Mouse (Mus musculus): Measurements from ENCODE around the gene Olfr902. TPM values are rescaled to one million over a fixed set of nuclear protein-coding genes. Genes with fewer than 3 reads are reported as not detected.

Gene Olfr902
- polyA plus RNA-seq, 1 experiment from 2014 or later = not detected

DNA sequence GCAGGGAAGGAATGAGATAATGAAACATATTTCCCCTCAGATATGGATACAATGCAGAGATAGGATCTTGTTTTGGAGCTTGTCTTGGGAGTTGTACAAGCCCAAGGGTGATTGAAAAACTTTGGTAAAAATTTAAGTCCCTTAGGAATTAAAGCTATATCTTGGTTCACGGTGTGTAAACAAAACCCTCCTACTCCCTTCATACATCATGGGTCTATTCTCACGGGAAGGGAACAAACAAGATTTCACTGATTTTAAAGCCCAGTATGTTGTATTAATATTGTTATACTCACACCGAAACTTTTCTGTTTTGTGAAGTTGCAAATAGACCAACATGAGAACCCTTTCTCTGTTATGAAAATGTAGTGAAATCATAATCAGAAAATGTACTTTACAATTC lies 39.3 kb downstream of the Olfr902 start, which contains the start of gene Olfr906:
Gene Olfr906 (plus strand): TSS at position 301 of the 400 bp plus-strand sequence.
- DNase-seq (ENCODE audit: low spot score) = no peak
- H3K4me2 ChIP-seq (ENCODE audit: low read length) = no peak within 1 kb of the TSS
- no peak within 1 kb of the TSS for H3K9ac ChIP-seq (ENCODE audit: low read length)
- no peak within 1 kb of the TSS for H3K4me3 ChIP-seq (ENCODE audit: low read depth, low read length)
- WGBS = 76% methylated on average over 3 of the region's 3 CpGs
- no peaks in the 10 kb centered on the region for H3K36me3 ChIP-seq (ENCODE audit: control insufficient read depth, insufficient read depth, low read length)
- ATAC-seq (replicated peaks; ENCODE audit: low FRiP score, low TSS enrichment, low read depth) = no peak
- H3K4me1 ChIP-seq (replicated peaks; ENCODE audit: control insufficient read depth, insufficient read depth, low read length) = no peaks in the 10 kb centered on the region
- no peak within 1 kb of the TSS for H3K27ac ChIP-seq (ENCODE audit: low read depth)
- no peaks in the 10 kb centered on the region for H3K27me3 ChIP-seq (replicated peaks; ENCODE audit: control insufficient read depth, insufficient read depth, low read length)
- no peaks in the 10 kb centered on the region for H3K9me3 ChIP-seq (ENCODE audit: control insufficient read depth, low read length)

DNA sequence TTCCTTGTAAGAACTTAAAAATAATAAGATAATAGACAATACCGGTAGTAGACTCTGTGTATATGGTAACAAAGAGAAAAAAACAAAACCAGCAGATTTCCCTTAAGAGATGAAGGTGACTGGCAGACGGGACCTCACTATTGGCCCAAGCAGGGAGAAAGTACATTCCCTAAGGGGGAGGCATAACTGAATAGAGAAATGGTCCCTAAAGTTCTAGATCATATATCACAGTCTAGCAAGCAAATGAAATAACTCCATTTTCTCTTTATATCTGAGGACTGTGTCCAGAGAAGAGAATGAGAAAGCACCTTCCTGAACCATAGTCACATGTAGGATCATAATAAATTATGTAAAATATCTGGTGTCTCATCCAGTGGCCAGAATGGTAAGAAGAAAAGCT lies 48.0 kb downstream of the Olfr902 start, which contains the start of gene Olfr907:
Gene Olfr907 (plus strand): TSS at position 301 of the 400 bp plus-strand sequence.
- no peak for DNase-seq (ENCODE audit: low spot score)
- Histone ChIP-seq H3K9me3 (ENCODE audit: control insufficient read depth, low read length) (no peaks in the 10 kb centered on the region), H3K4me2 (ENCODE audit: low read length) (no peak within 1 kb of the TSS), H3K36me3 (ENCODE audit: control insufficient read depth, insufficient read depth, low read length) (no peaks in the 10 kb centered on the region), H3K9ac (ENCODE audit: low read length) (no peak within 1 kb of the TSS), H3K27me3 (replicated peaks; ENCODE audit: control insufficient read depth, insufficient read depth, low read length) (no peaks in the 10 kb centered on the region), H3K4me1 (replicated peaks; ENCODE audit: control insufficient read depth, insufficient read depth, low read length) (no peaks in the 10 kb centered on the region), H3K4me3 (ENCODE audit: low read depth, low read length) (no peak within 1 kb of the TSS), H3K27ac (ENCODE audit: low read depth) (no peak within 1 kb of the TSS)
- no peak for ATAC-seq (replicated peaks; ENCODE audit: low FRiP score, low TSS enrichment, low read depth)
- WGBS = 86% methylated on average over 2 of the region's 2 CpGs

Other genes starting within 250 kb of the Olfr902 start
- gene Olfr893, start 239.3 kb upstream of the Olfr902 start, polyA plus RNA-seq (2014; fragmentation: Nextera tagmentation; extraction: Ambion mirVana) = not detected in 2 replicates
- not detected in 2 replicates for gene Olfr894, start 229.6 kb upstream of the Olfr902 start, polyA plus RNA-seq (2014; fragmentation: Nextera tagmentation; extraction: Ambion mirVana)
- not detected in 2 replicates for gene Olfr143, start 194.9 kb upstream of the Olfr902 start, polyA plus RNA-seq (2014; fragmentation: Nextera tagmentation; extraction: Ambion mirVana)
- gene Olfr895, start 179.8 kb upstream of the Olfr902 start, polyA plus RNA-seq (2014; fragmentation: Nextera tagmentation; extraction: Ambion mirVana) = not detected in 2 replicates
- not detected in 2 replicates for gene Olfr896-ps1, start 156.5 kb upstream of the Olfr902 start, polyA plus RNA-seq (2014; fragmentation: Nextera tagmentation; extraction: Ambion mirVana)
- gene Olfr25, start 118.6 kb upstream of the Olfr902 start, polyA plus RNA-seq (2014; fragmentation: Nextera tagmentation; extraction: Ambion mirVana) = not detected in 2 replicates
- gene Olfr898, start 99.2 kb upstream of the Olfr902 start, polyA plus RNA-seq (2014; fragmentation: Nextera tagmentation; extraction: Ambion mirVana) = not detected in 2 replicates
- not detected in 2 replicates for gene Olfr250, start 80.8 kb upstream of the Olfr902 start, polyA plus RNA-seq (2014; fragmentation: Nextera tagmentation; extraction: Ambion mirVana)
- not detected in 2 replicates for gene Olfr251, start 70.6 kb upstream of the Olfr902 start, polyA plus RNA-seq (2014; fragmentation: Nextera tagmentation; extraction: Ambion mirVana)
- not detected in 2 replicates for gene Olfr147, start 46.0 kb upstream of the Olfr902 start, polyA plus RNA-seq (2014; fragmentation: Nextera tagmentation; extraction: Ambion mirVana)
- gene Olfr901, start 18.2 kb upstream of the Olfr902 start, polyA plus RNA-seq (2014; fragmentation: Nextera tagmentation; extraction: Ambion mirVana) = not detected in 2 replicates
- gene Olfr904, start 15.5 kb downstream of the Olfr902 start, polyA plus RNA-seq (2014; fragmentation: Nextera tagmentation; extraction: Ambion mirVana) = not detected in 2 replicates
- gene Olfr905, start 23.5 kb downstream of the Olfr902 start, polyA plus RNA-seq (2014; fragmentation: Nextera tagmentation; extraction: Ambion mirVana) = not detected in 2 replicates
- not detected in 2 replicates for gene Olfr906, start 39.4 kb downstream of the Olfr902 start, polyA plus RNA-seq (2014; fragmentation: Nextera tagmentation; extraction: Ambion mirVana)
- gene Olfr907, start 48.1 kb downstream of the Olfr902 start, polyA plus RNA-seq (2014; fragmentation: Nextera tagmentation; extraction: Ambion mirVana) = not detected in 2 replicates
- gene Olfr911-ps1, start 73.9 kb downstream of the Olfr902 start, polyA plus RNA-seq (2014; fragmentation: Nextera tagmentation; extraction: Ambion mirVana) = not detected in 2 replicates
- not detected in 2 replicates for gene Olfr910, start 90.2 kb downstream of the Olfr902 start, polyA plus RNA-seq (2014; fragmentation: Nextera tagmentation; extraction: Ambion mirVana)
- not detected in 2 replicates for gene Olfr912, start 132.5 kb downstream of the Olfr902 start, polyA plus RNA-seq (2014; fragmentation: Nextera tagmentation; extraction: Ambion mirVana)
- not detected in 2 replicates for gene Olfr913, start 145.1 kb downstream of the Olfr902 start, polyA plus RNA-seq (2014; fragmentation: Nextera tagmentation; extraction: Ambion mirVana)
- not detected in 2 replicates for gene Olfr914, start 157.4 kb downstream of the Olfr902 start, polyA plus RNA-seq (2014; fragmentation: Nextera tagmentation; extraction: Ambion mirVana)
- not detected in 2 replicates for gene Olfr916, start 212.2 kb downstream of the Olfr902 start, polyA plus RNA-seq (2014; fragmentation: Nextera tagmentation; extraction: Ambion mirVana)
- gene Olfr917, start 218.2 kb downstream of the Olfr902 start, polyA plus RNA-seq (2014; fragmentation: Nextera tagmentation; extraction: Ambion mirVana) = not detected in 2 replicates
- gene Olfr918, start 226.9 kb downstream of the Olfr902 start, polyA plus RNA-seq (2014; fragmentation: Nextera tagmentation; extraction: Ambion mirVana) = not detected in 2 replicates

Measured in intestine, embryonic 14.5 days (tissue).